Mouse (Mus musculus) cerebellum, adult 11 months (tissue): Measurements from ENCODE around the gene Plxdc2.

ENCODE experiments used
- DNase-seq: peaks from one replicate; pipeline ENCODE4 v3.0.0; 2022

Plxdc2 gene

GRCm38 (mm10) chr2:16439030-16439429 lies 82.9 kb downstream of the Plxdc2 start:
- DNase-seq = peak; percentile 8

GRCm38 (mm10) chr2:16442643-16443042 lies 86.5 kb downstream of the Plxdc2 start:
- no peak for DNase-seq

- no peak for DNase-seq
These were observed 91.8 kb downstream of the Plxdc2 start for GRCm38 (mm10) chr2:16447936-16448335.

- no peak for DNase-seq
These were observed 94.9 kb downstream of the Plxdc2 start for GRCm38 (mm10) chr2:16450838-16451665.

- DNase-seq = no peak
These were observed 95.5 kb downstream of the Plxdc2 start for GRCm38 (mm10) chr2:16451666-16452009.

GRCm38 (mm10) chr2:16452080-16452479 lies 96.0 kb downstream of the Plxdc2 start:
- no peak for DNase-seq

- DNase-seq = no peak
These were observed 100.2 kb downstream of the Plxdc2 start for GRCm38 (mm10) chr2:16456264-16456780.

- DNase-seq = no peak
These were observed 103.4 kb downstream of the Plxdc2 start for GRCm38 (mm10) chr2:16459490-16459889.

GRCm38 (mm10) chr2:16470099-16470498 lies 114.0 kb downstream of the Plxdc2 start:
- no peak for DNase-seq

GRCm38 (mm10) chr2:16483943-16484342 lies 127.8 kb downstream of the Plxdc2 start:
- DNase-seq = peak; percentile 41

- DNase-seq = no peak
These were observed 129.9 kb downstream of the Plxdc2 start for GRCm38 (mm10) chr2:16485970-16486369.

- no peak for DNase-seq
These were observed 135.1 kb downstream of the Plxdc2 start for GRCm38 (mm10) chr2:16491242-16491641.

GRCm38 (mm10) chr2:16502843-16503242 lies 146.7 kb downstream of the Plxdc2 start:
- DNase-seq = no peak

- DNase-seq = no peak
These were observed 151.6 kb downstream of the Plxdc2 start for GRCm38 (mm10) chr2:16507540-16508230.

GRCm38 (mm10) chr2:16518148-16518547 lies 162.0 kb downstream of the Plxdc2 start:
- DNase-seq = no peak

- DNase-seq = no peak
These were observed 167.3 kb downstream of the Plxdc2 start for GRCm38 (mm10) chr2:16523427-16523826.

- DNase-seq = no peak
These were observed 176.1 kb downstream of the Plxdc2 start for GRCm38 (mm10) chr2:16532244-16532643.

- no peak for DNase-seq
These were observed 178.5 kb downstream of the Plxdc2 start for GRCm38 (mm10) chr2:16534566-16534965.

- peak; percentile 5 for DNase-seq
These were observed 185.1 kb downstream of the Plxdc2 start for GRCm38 (mm10) chr2:16541226-16541625.

- no peak for DNase-seq
These were observed 189.1 kb downstream of the Plxdc2 start for GRCm38 (mm10) chr2:16545207-16545606.

GRCm38 (mm10) chr2:16559287-16559686 lies 203.2 kb downstream of the Plxdc2 start:
- no peak for DNase-seq

- DNase-seq = no peak
These were observed 212.2 kb downstream of the Plxdc2 start for GRCm38 (mm10) chr2:16568263-16568662.

GRCm38 (mm10) chr2:16571169-16571751 lies 215.2 kb downstream of the Plxdc2 start:
- DNase-seq = no peak

GRCm38 (mm10) chr2:16576566-16576965 lies 220.5 kb downstream of the Plxdc2 start:
- no peak for DNase-seq
